Mouse (Mus musculus) bone marrow, adult 2 months (tissue): ENCODE data around the gene Sema4a.

Experiments used
- CTCF ChIP-seq: fragments of 200-500 bp; IDR thresholded peaks from 2 replicates; pipeline ENCODE4 v1.5.1; 2011; ENCODE audit warnings: low read length, control low read depth; ENCODE audit not compliant: control insufficient read depth, insufficient read depth
- POLR2A ChIP-seq: fragments of 200-500 bp; IDR thresholded peaks from 2 replicates; pipeline ENCODE4 v1.6.1; 2011; ENCODE audit warnings: low read depth, mild to moderate bottlenecking, control low read depth, low read length, borderline replicate concordance; ENCODE audit not compliant: control insufficient read depth

DNA sequence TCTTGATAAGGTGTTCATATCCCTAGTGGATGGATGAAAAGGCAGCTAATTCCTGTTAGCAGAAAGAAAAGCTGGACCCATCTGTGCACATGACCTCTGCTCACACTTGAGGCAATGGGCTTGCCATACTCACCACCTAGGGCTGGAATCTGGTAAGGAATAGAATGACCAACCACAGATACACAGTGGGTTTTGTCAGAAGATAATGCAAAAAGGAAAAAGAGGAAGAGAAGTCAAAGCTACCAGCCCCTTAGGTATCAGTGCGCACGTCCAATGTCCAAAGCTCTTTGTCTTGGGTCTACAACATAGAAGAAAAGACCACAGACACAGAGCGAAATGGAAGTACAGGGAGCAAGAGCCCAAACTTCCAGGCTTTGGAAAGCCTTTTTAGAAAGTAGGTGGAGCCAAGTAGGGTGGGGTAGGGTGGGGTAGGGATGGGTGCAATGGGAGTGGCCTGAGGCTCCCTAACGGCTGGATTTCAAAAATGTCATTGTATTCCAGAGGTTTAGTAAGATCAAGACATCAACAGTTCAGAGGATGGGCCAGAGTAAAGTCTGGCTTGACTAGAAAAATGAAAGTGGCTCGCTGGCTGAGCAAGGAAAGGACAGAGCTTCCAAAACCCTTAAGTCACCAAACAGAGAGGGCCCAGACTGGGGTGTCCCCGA lies 40.5 kb upstream of the Sema4a start:
- no peak for TF ChIP-seq POLR2A
- TF ChIP-seq CTCF = no peak
